Mouse (Mus musculus) forebrain, embryonic 11.5 days (tissue): ENCODE results near the gene Mrpl54. TPM values are rescaled to one million over a fixed set of nuclear protein-coding genes. Genes with fewer than 3 reads are reported as not detected.

ENCODE experiments used
- ATAC-seq: fragments of 200-750 bp; cut with Nextera tagmentation; replicated peaks from 2 replicates; pipeline ENCODE4 v1.8.0; 2017; ENCODE audit warnings: moderate TSS enrichment; ENCODE audit not compliant: low FRiP score
- DNase-seq: peaks from one replicate; pipeline ENCODE4 v3.0.0-alpha.2; 2017; ENCODE audit warnings: low spot score
- H3K27ac ChIP-seq: fragments of 300-500 bp; sonication (generic); 2 replicates; pipeline ENCODE4 v1.5.1; 2014; ENCODE audit warnings: low read depth, low read length
- H3K27me3 ChIP-seq: fragments of 300-500 bp; sonication (generic); 2 replicates; pipeline ENCODE4 v1.6.1; 2014; ENCODE audit warnings: mild to moderate bottlenecking, low read length, mixed read lengths; ENCODE audit not compliant: control insufficient read depth, insufficient read depth
- H3K36me3 ChIP-seq: fragments of 300-500 bp; sonication (generic); 2 replicates; pipeline ENCODE4 v1.6.1; 2014; ENCODE audit warnings: mild to moderate bottlenecking, low read length, moderate library complexity, mixed read lengths; ENCODE audit not compliant: control insufficient read depth, insufficient read depth
- H3K4me1 ChIP-seq: fragments of 300-500 bp; sonication (generic); replicated peaks from 2 replicates; pipeline ENCODE4 v1.6.1; 2014; ENCODE audit warnings: low read length, mixed read lengths; ENCODE audit not compliant: control insufficient read depth, insufficient read depth
- H3K4me2 ChIP-seq: fragments of 300-500 bp; sonication (generic); 2 replicates; pipeline ENCODE4 v1.6.1; 2014; ENCODE audit warnings: low read depth, mild to moderate bottlenecking, low read length, moderate library complexity, mixed read lengths; ENCODE audit not compliant: severe bottlenecking
- H3K4me3 ChIP-seq: fragments of 300-500 bp; sonication (generic); 2 replicates; pipeline ENCODE4 v1.5.1; 2014; ENCODE audit warnings: low read depth, low read length
- H3K9ac ChIP-seq: fragments of 300-500 bp; sonication (generic); 2 replicates; pipeline ENCODE4 v1.6.1; 2014; ENCODE audit warnings: low read length
- H3K9me3 ChIP-seq: fragments of 300-500 bp; sonication (generic); 2 replicates; pipeline ENCODE4 v1.6.1; 2016; ENCODE audit warnings: low read length, mixed read lengths; ENCODE audit not compliant: control insufficient read depth
- WGBS: fragments of 180-500 bp; shearing (Covaris S2); extraction: QIAGEN DNeasy Blood & Tissue Kit; methylation state at CpG from one replicate; pipeline ENCODE4 v1.1.7; 2014; 5-methylcytosine and 5-hydroxymethylcytosine counted together
- polyA plus RNA-seq: library from polyadenylated mRNA; unstranded; fragments of >200 nt; fragmentation: Nextera tagmentation; extraction: Ambion mirVana; gene quantifications from 2 replicates; pipeline ENCODE4 v1.2.1, GENCODE M21; 2014

Gene Mrpl54
- 147 and 154 TPM in 2 replicates for polyA plus RNA-seq

DNA sequence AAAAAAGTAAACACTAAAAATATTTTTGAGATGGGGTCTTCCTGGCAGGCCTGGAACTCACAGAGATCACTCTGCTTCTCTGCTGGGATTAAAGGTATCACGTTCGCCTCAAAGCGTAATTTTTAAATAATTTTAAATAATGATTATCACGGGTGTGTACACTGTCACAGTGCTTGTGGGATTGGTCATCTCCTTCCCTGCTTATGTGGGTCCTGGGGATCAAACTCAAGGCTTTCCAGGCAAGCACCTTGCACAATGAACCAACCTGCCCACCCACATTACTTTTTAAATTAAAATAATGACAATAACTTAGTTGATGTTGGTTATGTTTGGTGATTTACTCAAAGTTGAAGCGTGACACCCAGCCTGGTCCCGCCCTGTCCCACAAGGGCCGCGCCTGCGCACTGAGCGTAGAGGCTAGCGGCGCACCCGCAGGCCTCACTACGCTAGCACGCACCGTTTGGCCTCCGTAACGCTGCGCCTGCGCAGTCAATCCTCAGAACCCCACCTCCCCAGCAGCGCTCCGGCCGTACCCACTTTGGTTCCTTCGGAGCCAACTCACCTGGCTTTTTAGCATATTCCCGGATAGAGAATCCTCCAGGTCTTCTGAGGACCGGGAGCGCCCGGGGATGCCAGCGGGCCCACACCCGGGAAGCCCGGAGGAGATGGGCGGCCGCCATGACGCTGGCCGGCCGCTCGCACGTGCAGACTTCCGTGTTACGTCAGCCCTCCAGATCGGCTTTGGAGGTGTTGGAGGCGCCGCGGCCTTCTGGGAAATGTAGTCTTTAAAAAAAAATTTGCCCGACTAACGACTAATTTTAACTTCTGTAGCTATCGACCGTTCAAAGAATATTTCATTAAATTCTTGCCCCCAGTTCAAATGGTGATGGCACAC lies at the start of gene Mrpl54, which contains the start of gene Apba3:
Gene Mrpl54 (minus strand): TSS at position 724 of the 895 bp plus-strand sequence.
Gene Apba3 (plus strand): TSS at position 750 of the 895 bp plus-strand sequence.
- Histone ChIP-seq H3K9ac (peak within 1 kb of the TSS; percentile 85), H3K27ac (peak within 1 kb of the TSS; percentile 50; the same call in 1 of the 2 replicates), H3K36me3 (peaks cover 6% of the 10 kb centered on the region; the same call in 1 of the 2 replicates), H3K4me2 (peak within 1 kb of the TSS; percentile 52), H3K4me3 (peak within 1 kb of the TSS; percentile 67), H3K27me3 (no peaks in the 10 kb centered on the region), H3K9me3 (no peaks in the 10 kb centered on the region), H3K4me1 (peaks cover 9% of the 10 kb centered on the region; the same call in 1 of the 2 replicates)
- ATAC-seq = peak; percentile 91
- WGBS = under 1% methylated on average over 48 of the region's 48 CpGs
- DNase-seq = peak; percentile 97

DNA sequence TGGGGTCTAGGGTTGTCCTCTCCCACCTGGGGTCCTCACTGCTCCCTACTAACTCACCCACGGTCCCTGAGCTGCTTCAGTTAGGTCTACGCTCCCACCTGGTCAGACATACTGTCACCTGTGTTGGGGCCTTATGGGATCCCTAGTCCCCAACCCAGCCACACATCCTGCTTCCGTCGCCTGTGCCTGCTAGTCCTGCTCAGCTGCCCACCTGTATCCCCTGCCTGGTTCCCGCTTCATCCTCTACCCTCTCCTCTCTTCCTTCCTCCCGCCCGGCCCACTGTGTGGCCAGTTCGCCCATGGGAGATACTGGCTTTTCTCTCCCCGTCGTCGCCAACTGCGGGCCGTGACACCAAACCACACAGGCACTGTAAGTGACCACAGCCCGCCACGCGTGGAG lies 48.9 kb upstream of the Mrpl54 start:
- H3K9me3 ChIP-seq = no peaks in the 10 kb centered on the region
- H3K4me2 ChIP-seq = no peak overlapping the region
- H3K36me3 ChIP-seq = peaks cover 8% of the 10 kb centered on the region; the same call in 1 of the 2 replicates
- DNase-seq (no peak), ATAC-seq (no peak)
- peaks cover 12% of the 10 kb centered on the region; the same call in 1 of the 2 replicates for H3K4me1 ChIP-seq
- H3K27ac ChIP-seq = no peak overlapping the region
- no peak overlapping the region for H3K9ac ChIP-seq
- 94% methylated on average over 16 of the region's 16 CpGs for WGBS
- no peaks in the 10 kb centered on the region for H3K27me3 ChIP-seq
- no peak overlapping the region for H3K4me3 ChIP-seq

DNA sequence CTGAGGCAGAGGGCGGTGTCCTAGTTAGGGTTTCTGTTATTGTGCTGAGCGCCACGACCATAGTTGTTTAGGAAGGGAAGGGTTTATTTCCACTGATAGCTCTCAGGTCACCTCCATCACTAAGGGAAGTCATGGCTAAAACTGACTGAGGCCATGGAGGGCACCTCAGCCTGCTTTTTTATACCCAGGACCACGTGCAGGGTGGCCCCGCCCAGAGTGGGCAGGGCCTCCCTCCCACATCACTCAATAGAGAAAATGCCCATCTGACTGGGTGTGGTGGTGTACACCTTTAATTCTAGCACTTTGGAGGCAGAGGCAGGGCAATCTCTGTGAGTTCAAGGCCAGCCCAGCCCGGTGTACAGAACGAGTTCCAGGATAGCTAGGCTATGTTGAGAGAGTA lies 47.5 kb upstream of the Mrpl54 start:
- Histone ChIP-seq H3K27ac (no peak overlapping the region), H3K4me3 (no peak overlapping the region), H3K9me3 (no peaks in the 10 kb centered on the region), H3K36me3 (peaks cover 8% of the 10 kb centered on the region; the same call in 1 of the 2 replicates), H3K27me3 (no peaks in the 10 kb centered on the region), H3K4me2 (no peak overlapping the region), H3K4me1 (peaks cover 5% of the 10 kb centered on the region; the same call in 1 of the 2 replicates), H3K9ac (no peak overlapping the region)
- no peak for DNase-seq
- WGBS = 76% methylated on average over 7 of the region's 7 CpGs
- ATAC-seq = no peak

DNA sequence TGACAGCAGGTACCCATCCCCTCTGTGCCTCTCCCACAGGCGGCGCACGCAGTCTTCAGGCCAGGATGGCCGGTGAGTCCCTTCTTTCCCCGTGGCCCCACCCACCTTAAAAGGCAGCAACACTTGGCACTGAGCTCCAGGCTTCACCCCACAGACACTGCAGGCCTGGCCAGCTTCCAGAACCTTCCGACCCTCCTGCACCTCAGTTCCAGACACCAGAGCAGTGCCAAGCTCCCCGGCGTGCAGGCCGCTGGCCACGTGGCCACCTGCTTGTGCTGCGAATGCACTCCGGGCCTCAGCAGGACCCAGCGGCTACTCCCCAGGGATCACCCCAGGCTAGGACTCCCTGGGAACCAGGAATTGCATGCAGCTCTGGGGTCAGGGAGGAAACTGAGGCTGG lies 46.8 kb upstream of the Mrpl54 start:
- Histone ChIP-seq H3K4me2 (no peak overlapping the region), H3K27me3 (no peaks in the 10 kb centered on the region), H3K9ac (no peak overlapping the region), H3K9me3 (no peaks in the 10 kb centered on the region), H3K4me1 (peaks cover 5% of the 10 kb centered on the region; the same call in 1 of the 2 replicates), H3K4me3 (no peak overlapping the region), H3K36me3 (peaks cover 12% of the 10 kb centered on the region; the same call in 1 of the 2 replicates), H3K27ac (no peak overlapping the region)
- ATAC-seq (no peak), DNase-seq (no peak)
- 95% methylated on average over 13 of the region's 13 CpGs for WGBS

DNA sequence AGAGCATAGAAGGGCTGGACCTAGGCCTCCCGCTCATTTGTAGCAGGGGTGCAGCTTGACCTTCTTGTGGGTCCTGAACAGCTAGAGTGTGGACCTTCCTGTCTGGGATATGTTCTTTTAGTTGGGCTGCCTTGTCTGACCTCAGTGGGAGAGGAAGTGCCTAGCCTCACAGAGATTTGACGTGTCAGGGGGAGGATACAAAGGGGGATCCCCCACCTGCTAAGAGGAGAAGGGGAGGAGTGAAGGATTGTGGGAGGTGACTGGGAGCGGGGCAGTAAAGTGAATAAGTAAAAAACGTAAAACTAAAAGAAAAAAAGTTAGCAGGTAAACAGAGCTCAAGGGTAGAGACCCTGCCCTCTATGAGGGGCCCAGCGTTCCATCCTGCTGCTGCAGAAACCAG lies 42.8 kb upstream of the Mrpl54 start:
- Histone ChIP-seq H3K36me3 (peaks cover 23% of the 10 kb centered on the region), H3K9ac (no peak overlapping the region), H3K4me1 (no peaks in the 10 kb centered on the region; the same call in 1 of the 2 replicates), H3K27me3 (no peaks in the 10 kb centered on the region), H3K27ac (no peak overlapping the region), H3K9me3 (no peaks in the 10 kb centered on the region), H3K4me2 (no peak overlapping the region), H3K4me3 (no peak overlapping the region)
- DNase-seq (no peak), ATAC-seq (no peak)
- WGBS = 94% methylated on average over 5 of the region's 5 CpGs

DNA sequence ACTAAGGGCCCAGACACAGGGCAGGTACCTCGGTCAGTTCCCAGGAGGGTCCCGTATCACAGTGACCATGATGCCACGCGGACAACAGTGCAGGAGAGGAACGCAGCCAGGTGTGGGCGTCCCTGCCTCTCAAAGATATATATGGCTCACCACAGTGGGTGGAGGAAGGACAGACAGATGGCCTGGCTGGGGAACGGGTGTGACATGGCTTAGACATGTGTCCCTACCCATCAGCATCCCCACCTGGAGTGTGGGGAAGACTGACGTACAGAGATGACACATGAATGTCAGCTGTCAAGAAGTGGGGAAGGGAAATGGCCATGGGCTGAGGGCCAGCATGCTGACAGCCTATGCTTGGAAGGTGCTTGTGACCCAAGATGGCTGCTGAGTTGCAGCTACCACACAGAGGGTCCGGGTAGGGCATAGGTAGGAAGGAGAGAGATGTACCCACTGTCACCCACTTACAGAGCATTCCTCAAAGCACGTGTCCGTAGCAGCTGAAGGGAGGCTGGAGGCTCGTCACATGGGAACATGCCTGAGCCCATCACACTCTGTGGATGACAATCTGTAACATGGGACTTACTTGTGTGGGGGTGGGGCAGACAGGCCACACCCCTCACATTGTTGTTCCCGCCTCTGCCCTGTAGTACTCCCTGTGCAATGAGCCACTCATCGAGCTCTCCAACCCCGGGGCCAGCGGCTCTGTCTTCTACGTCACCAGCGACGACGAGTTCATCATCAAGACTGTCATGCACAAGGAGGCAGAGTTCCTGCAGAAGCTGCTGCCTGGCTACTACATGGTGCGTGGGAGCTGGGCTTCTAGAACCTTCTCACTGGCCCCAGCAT lies 40.3 kb upstream of the Mrpl54 start:
- DNase-seq (no peak), ATAC-seq (no peak)
- no peak overlapping the region for H3K27ac ChIP-seq
- H3K9ac ChIP-seq = no peak overlapping the region
- no peaks in the 10 kb centered on the region; the same call in 1 of the 2 replicates for H3K4me1 ChIP-seq
- no peaks in the 10 kb centered on the region for H3K9me3 ChIP-seq
- WGBS = 94% methylated on average over 21 of the region's 21 CpGs
- H3K36me3 ChIP-seq = peaks cover 17% of the 10 kb centered on the region
- no peak overlapping the region for H3K4me3 ChIP-seq
- H3K4me2 ChIP-seq = no peak overlapping the region
- no peaks in the 10 kb centered on the region for H3K27me3 ChIP-seq

DNA sequence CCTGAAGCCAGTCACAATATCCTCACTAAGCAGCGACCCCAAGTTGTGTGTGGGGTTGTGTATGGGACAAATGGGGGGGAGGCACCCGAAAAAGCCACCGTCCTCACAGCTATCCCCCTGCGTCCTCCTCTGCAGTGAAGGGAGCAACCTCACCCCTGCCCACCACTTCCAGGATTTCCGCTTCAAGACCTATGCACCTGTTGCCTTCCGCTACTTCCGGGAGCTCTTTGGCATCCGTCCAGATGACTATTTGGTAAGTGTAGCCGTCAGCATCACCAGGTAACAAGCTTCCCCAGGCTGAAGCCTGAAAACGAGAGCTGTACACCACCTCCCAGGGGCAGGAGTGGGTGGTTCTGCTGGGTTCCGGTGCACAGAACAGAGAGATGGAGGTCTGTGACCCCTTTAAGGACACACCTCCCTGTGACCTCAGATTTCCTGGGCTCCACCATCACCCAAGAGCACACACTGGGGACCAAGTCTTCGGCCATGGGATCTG lies 39.5 kb upstream of the Mrpl54 start:
- Histone ChIP-seq H3K36me3 (peaks cover 17% of the 10 kb centered on the region), H3K4me1 (no peaks in the 10 kb centered on the region; the same call in 1 of the 2 replicates), H3K9me3 (no peaks in the 10 kb centered on the region), H3K27me3 (no peaks in the 10 kb centered on the region), H3K27ac (no peak overlapping the region), H3K4me3 (no peak overlapping the region), H3K9ac (no peak overlapping the region), H3K4me2 (no peak overlapping the region)
- 96% methylated on average over 12 of the region's 12 CpGs for WGBS
- ATAC-seq (no peak), DNase-seq (no peak)

DNA sequence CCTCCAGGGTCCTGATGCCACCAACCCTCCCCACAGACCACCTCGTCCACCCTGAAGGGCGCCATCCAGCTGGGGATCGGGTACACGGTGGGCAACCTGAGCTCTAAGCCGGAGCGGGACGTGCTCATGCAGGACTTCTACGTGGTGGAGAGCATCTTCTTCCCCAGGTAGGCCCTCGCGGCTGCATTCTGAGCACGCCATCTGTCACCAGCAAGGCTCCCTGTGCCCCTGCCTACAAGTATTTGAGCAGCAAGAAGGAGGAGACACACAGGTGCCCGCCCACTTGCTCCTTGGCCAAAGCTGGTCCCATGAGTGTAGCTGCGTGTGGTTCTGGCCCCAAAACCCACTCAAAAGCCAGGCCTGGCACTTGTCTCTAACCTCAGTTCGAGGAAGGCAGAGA lies 38.9 kb upstream of the Mrpl54 start:
- ATAC-seq = no peak
- 96% methylated on average over 14 of the region's 14 CpGs for WGBS
- peaks cover 17% of the 10 kb centered on the region for H3K36me3 ChIP-seq

More for the DNA sequence above, 38.9 kb upstream of the Mrpl54 start:
- no peak overlapping the region for H3K4me3 ChIP-seq
- no peaks in the 10 kb centered on the region for H3K9me3 ChIP-seq
- H3K9ac ChIP-seq = no peak overlapping the region
- no peaks in the 10 kb centered on the region for H3K27me3 ChIP-seq
- H3K4me2 ChIP-seq = no peak overlapping the region
- DNase-seq = no peak
- H3K4me1 ChIP-seq = no peaks in the 10 kb centered on the region; the same call in 1 of the 2 replicates
- H3K27ac ChIP-seq = no peak overlapping the region
